Mouse (Mus musculus) hindbrain, embryonic 11.5 days (tissue): ENCODE data around the gene Ncoa4. TPM values are rescaled to one million over a fixed set of nuclear protein-coding genes. Genes with fewer than 3 reads are reported as not detected.

Experiments used
- ATAC-seq: fragments of 200-750 bp; cut with Nextera tagmentation; 2 replicates; pipeline ENCODE4 v1.8.0; 2017; ENCODE audit warnings: mild to moderate bottlenecking, moderate TSS enrichment, moderate library complexity; ENCODE audit not compliant: low FRiP score
- DNase-seq: peaks from one replicate; pipeline ENCODE4 v3.0.0-alpha.2; 2015; ENCODE audit warnings: low spot score
- H3K27ac ChIP-seq: fragments of 300-500 bp; sonication (generic); 2 replicates; pipeline ENCODE4 v1.5.1; 2014; ENCODE audit warnings: mild to moderate bottlenecking, low read depth, low read length
- H3K27me3 ChIP-seq: fragments of 300-500 bp; sonication (generic); 2 replicates; pipeline ENCODE4 v1.6.1; 2014; ENCODE audit warnings: mild to moderate bottlenecking, low read length, moderate library complexity, mixed read lengths; ENCODE audit not compliant: control insufficient read depth, insufficient read depth
- H3K36me3 ChIP-seq: fragments of 300-500 bp; sonication (generic); 2 replicates; pipeline ENCODE4 v1.6.1; 2014; ENCODE audit warnings: mild to moderate bottlenecking, low read length, moderate library complexity, mixed read lengths; ENCODE audit not compliant: control insufficient read depth, insufficient read depth
- H3K4me1 ChIP-seq: fragments of 300-500 bp; sonication (generic); replicated peaks from 2 replicates; pipeline ENCODE4 v1.6.1; 2014; ENCODE audit warnings: low read length, mixed read lengths; ENCODE audit not compliant: control insufficient read depth, insufficient read depth
- H3K4me2 ChIP-seq: fragments of 300-500 bp; sonication (generic); replicated peaks from 2 replicates; pipeline ENCODE4 v1.6.1; 2014; ENCODE audit warnings: mild to moderate bottlenecking, low read depth, low read length
- H3K4me3 ChIP-seq: fragments of 300-500 bp; sonication (generic); 2 replicates; pipeline ENCODE4 v1.5.1; 2014; ENCODE audit warnings: low read depth, low read length
- H3K9ac ChIP-seq: fragments of 300-500 bp; sonication (generic); 2 replicates; pipeline ENCODE4 v1.6.1; 2014; ENCODE audit warnings: low read depth, low read length
- H3K9me3 ChIP-seq: fragments of 300-500 bp; sonication (generic); 2 replicates; pipeline ENCODE4 v1.6.1; 2016; ENCODE audit warnings: low read length; ENCODE audit not compliant: control insufficient read depth
- WGBS: fragments of 180-500 bp; shearing (Covaris S2); extraction: QIAGEN DNeasy Blood & Tissue Kit; methylation state at CpG from one replicate; pipeline ENCODE4 v1.1.7; 2014; 5-methylcytosine and 5-hydroxymethylcytosine counted together
- polyA plus RNA-seq: library from polyadenylated mRNA; unstranded; fragments of >200 nt; fragmentation: Nextera tagmentation; extraction: Ambion mirVana; gene quantifications from 2 replicates; pipeline ENCODE4 v1.2.1, GENCODE M21; 2014

Ncoa4 gene
- polyA plus RNA-seq, 1 experiment from 2014 or later = 101 TPM

- peaks cover 8% of the 10 kb centered on the region; the same call in 1 of the 2 replicates for H3K4me1 ChIP-seq
- H3K9ac ChIP-seq = no peak overlapping the region
- no peak overlapping the region for H3K27ac ChIP-seq
- H3K9me3 ChIP-seq = no peaks in the 10 kb centered on the region
- 85% methylated on average over 8 of the region's 8 CpGs for WGBS
- no peaks in the 10 kb centered on the region for H3K27me3 ChIP-seq
- H3K36me3 ChIP-seq = no peaks in the 10 kb centered on the region
- H3K4me2 ChIP-seq = no peak overlapping the region
- DNase-seq (no peak), ATAC-seq (no peak)
- no peak overlapping the region for H3K4me3 ChIP-seq
Observed at GRCm38 (mm10) chr14:32164173-32165051, 4.7 kb downstream of the Ncoa4 start.

DNA sequence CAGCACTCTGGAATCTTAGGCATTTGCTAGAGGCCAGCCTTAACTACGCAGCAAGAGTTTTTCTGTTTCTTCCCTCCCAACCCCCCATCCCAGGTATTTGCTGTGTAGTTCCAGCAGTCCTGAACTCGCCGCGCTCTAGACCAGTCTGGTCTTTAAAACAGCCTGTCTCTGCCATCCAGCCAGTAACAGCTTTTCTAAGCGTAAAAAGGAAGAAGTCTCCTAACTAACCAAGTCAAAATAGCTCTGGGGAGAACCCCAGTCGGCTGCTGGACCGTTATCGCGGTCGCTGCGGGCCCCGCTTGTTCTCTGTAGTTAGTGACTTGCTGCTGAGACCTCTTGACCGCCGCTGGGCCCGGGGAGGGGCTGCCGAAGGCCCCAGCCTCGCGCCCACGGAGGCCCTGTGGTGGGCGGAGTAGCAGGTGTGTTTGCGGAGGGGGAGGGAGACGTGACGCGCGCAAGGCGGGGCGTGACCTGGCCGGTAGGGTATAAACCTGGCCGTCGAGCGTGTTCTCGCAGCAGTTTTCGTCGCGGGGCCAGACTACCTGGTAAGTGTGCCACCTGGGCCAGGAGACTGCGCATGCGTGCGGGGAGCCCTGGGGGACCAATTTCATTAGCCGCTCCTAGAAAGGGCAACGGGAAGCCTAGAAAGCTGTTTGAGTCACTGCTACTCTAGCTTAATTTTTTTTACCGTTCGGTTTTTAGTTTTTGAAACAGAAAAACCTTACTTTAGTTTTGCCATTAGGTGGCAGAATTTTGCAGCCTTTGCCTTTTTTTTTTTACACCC is 5.8 kb downstream of the Ncoa4 start:
- WGBS = 1% methylated on average over 42 of the region's 42 CpGs
- Histone ChIP-seq H3K4me1 (peaks cover 6% of the 10 kb centered on the region; the same call in 1 of the 2 replicates), H3K9me3 (no peaks in the 10 kb centered on the region), H3K27ac (0 out of 2 replicates have a peak overlapping the region, but pooled peaks have one; percentile 10), H3K4me2 (peak overlapping the region; percentile 93), H3K36me3 (no peaks in the 10 kb centered on the region), H3K9ac (peak overlapping the region; percentile 59), H3K4me3 (peak overlapping the region; percentile 48), H3K27me3 (no peaks in the 10 kb centered on the region)
- peak; percentile 74 for DNase-seq
- no peak for ATAC-seq

DNA sequence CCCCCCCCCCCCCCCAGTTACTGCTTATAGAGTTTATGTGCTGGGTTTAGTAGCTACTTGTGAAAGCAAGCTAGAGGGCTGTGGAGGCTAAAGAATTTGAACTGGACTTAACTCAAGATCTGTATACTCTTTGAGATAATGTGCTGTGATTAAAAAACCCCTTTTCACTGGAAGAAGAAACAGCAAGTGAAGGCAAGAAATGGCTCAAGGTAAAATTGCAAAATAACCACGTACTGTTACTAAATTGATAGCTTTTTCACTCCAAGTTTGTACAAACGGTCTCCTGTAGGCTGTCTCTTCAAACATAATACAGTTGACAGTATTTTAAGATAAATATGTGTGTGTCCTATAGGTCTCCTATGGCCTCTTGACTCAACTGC is 6.4 kb downstream of the Ncoa4 start:
- Histone ChIP-seq H3K9ac (no peak overlapping the region), H3K27me3 (no peaks in the 10 kb centered on the region), H3K36me3 (no peaks in the 10 kb centered on the region), H3K4me3 (peak overlapping the region; percentile 48; the same call in 1 of the 2 replicates), H3K4me1 (peaks cover 3% of the 10 kb centered on the region; the same call in 1 of the 2 replicates), H3K4me2 (no peak overlapping the region), H3K27ac (no peak overlapping the region), H3K9me3 (no peaks in the 10 kb centered on the region)
- 77% methylated on average over 2 of the region's 2 CpGs for WGBS
- no peak for ATAC-seq
- DNase-seq = no peak

DNA sequence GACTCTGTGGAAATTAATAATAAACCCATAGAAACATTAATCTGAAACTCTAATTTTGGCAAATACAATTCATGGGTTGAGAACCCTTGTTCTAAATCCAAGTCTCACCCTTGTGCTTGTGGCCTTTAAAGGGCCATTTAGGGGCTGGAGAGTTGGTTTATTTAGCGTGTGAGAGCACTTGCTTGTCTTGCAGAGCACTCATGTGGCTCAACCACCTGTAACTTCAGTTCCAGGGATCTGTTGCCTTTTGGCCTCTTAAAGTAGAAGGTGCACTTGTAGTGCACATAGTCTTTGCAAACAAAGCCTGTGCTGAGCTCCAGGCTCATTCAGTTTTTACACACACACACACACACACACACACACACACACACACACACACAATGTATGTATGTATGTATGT is 7.2 kb downstream of the Ncoa4 start:
- H3K36me3 ChIP-seq = no peaks in the 10 kb centered on the region
- WGBS = 100% methylated on average over 1 of the region's 1 CpGs
- no peak overlapping the region for H3K27ac ChIP-seq
- no peaks in the 10 kb centered on the region for H3K9me3 ChIP-seq
- no peak overlapping the region for H3K4me3 ChIP-seq
- H3K9ac ChIP-seq = no peak overlapping the region
- no peaks in the 10 kb centered on the region for H3K27me3 ChIP-seq
- DNase-seq = no peak
- peaks cover 3% of the 10 kb centered on the region; the same call in 1 of the 2 replicates for H3K4me1 ChIP-seq
- no peak overlapping the region for H3K4me2 ChIP-seq
- no peak for ATAC-seq

DNA sequence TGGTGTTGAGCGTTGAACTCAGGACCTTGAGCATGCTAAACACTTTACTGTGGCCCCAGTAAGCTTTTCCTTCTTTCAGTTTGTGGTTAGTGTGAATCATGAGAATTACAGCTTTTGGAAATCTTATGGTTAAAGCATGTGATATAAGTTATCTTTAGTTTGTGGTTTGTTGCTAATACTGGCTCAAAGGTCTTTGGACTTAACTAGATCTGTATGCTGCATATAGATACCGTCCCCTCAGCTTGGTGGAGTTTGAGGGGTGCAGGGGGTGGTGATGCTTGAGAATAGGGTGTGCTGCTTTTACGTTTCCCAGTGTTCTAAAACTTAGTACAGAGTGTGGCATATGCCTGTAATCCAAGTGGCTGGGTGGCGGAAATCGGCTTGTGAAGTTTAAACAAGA is 7.7 kb downstream of the Ncoa4 start:
- no peak overlapping the region for H3K27ac ChIP-seq
- H3K4me3 ChIP-seq = no peak overlapping the region
- no peak for ATAC-seq
- no peaks in the 10 kb centered on the region for H3K9me3 ChIP-seq
- no peak overlapping the region for H3K9ac ChIP-seq
- H3K27me3 ChIP-seq = no peaks in the 10 kb centered on the region
- 92% methylated on average over 5 of the region's 5 CpGs for WGBS
- peaks cover 3% of the 10 kb centered on the region; the same call in 1 of the 2 replicates for H3K4me1 ChIP-seq
- no peaks in the 10 kb centered on the region for H3K36me3 ChIP-seq
- no peak overlapping the region for H3K4me2 ChIP-seq
- DNase-seq = no peak

- no peak overlapping the region for H3K27ac ChIP-seq
- no peak for DNase-seq
- no peak overlapping the region for H3K4me2 ChIP-seq
- no peak for ATAC-seq
- H3K4me3 ChIP-seq = no peak overlapping the region
- no peaks in the 10 kb centered on the region for H3K27me3 ChIP-seq
- 85% methylated on average over 3 of the region's 3 CpGs for WGBS
- no peak overlapping the region for H3K9ac ChIP-seq
- no peaks in the 10 kb centered on the region for H3K9me3 ChIP-seq
- peaks cover 3% of the 10 kb centered on the region; the same call in 1 of the 2 replicates for H3K4me1 ChIP-seq
- no peaks in the 10 kb centered on the region for H3K36me3 ChIP-seq
Observed at GRCm38 (mm10) chr14:32168653-32169231, 9.1 kb downstream of the Ncoa4 start.

DNA sequence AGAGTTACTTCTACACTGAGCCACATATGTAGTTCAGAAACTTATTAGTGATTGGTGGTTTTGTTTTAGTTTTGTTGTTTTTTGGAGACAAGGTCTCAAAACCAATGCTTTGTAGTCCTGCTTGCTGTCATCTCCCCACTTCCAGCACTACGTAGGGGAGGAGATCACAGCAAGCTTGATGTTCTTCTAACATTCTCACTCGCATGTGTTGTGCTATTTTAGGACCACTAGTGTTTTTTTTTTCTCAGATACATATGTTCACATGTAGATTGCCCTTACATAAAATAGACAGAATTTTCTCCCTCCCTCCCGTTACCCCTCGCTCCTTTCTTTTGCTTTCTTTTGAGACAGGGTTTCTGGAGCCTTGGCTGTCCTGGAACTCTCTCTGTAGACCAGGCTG is 10.5 kb downstream of the Ncoa4 start:
- WGBS = 91% methylated on average over 4 of the region's 4 CpGs
- no peaks in the 10 kb centered on the region for H3K27me3 ChIP-seq
- H3K4me3 ChIP-seq = no peak overlapping the region
- no peak for DNase-seq
- peaks cover 3% of the 10 kb centered on the region; the same call in 1 of the 2 replicates for H3K4me1 ChIP-seq
- no peak overlapping the region for H3K27ac ChIP-seq
- H3K9me3 ChIP-seq = no peaks in the 10 kb centered on the region
- no peaks in the 10 kb centered on the region for H3K36me3 ChIP-seq
- no peak overlapping the region for H3K9ac ChIP-seq
- no peak for ATAC-seq
- no peak overlapping the region for H3K4me2 ChIP-seq

GRCm38 (mm10) chr14:32175310-32175709 is 15.6 kb downstream of the Ncoa4 start:
- Histone ChIP-seq H3K4me3 (no peak overlapping the region), H3K27me3 (no peaks in the 10 kb centered on the region), H3K9ac (no peak overlapping the region), H3K27ac (no peak overlapping the region), H3K36me3 (0 out of 2 replicates have a peak, but pooled peaks cover 4% of the 10 kb centered on the region), H3K9me3 (no peaks in the 10 kb centered on the region), H3K4me1 (no peaks in the 10 kb centered on the region), H3K4me2 (no peak overlapping the region)
- DNase-seq (no peak), ATAC-seq (no peak)
- WGBS = 91% methylated on average over 2 of the region's 2 CpGs
